Mouse (Mus musculus) ES-E14 (cell line): ENCODE measurements around the gene Arhgef25. TPM values are rescaled to one million over a fixed set of nuclear protein-coding genes. Genes with fewer than 3 reads are reported as not detected.

Source experiments
- DNase-seq: peaks from one replicate; pipeline ENCODE4 v3.0.0-alpha.2; 2013; ENCODE audit warnings: low read depth, low spot score
- H3K27ac ChIP-seq: 2 replicates; pipeline ENCODE4 v1.5.1; 2012; ENCODE audit warnings: low read depth, mild to moderate bottlenecking, low read length, moderate library complexity, mixed read lengths; ENCODE audit not compliant: poor library complexity, insufficient read depth, severe bottlenecking
- H3K36me3 ChIP-seq: 2 replicates; pipeline ENCODE4 v1.6.1; 2012; ENCODE audit warnings: mild to moderate bottlenecking, low read length, moderate library complexity, mixed read lengths; ENCODE audit not compliant: control insufficient read depth, poor library complexity, insufficient read depth, severe bottlenecking
- H3K4me1 ChIP-seq, 2 experiments: fragments of 150-350 bp in 1 of 2; sonication (generic) in 1 of 2; 2 replicates each; pipeline ENCODE4 v1.6.1; 2012; ENCODE audit warnings: low read length in 2 of 2, mild to moderate bottlenecking in 1 of 2, mixed read lengths in 1 of 2; ENCODE audit not compliant: control insufficient read depth in 2 of 2, insufficient read depth in 2 of 2, poor library complexity in 1 of 2
- H3K4me3 ChIP-seq, 2 experiments: fragments of 150-350 bp in 1 of 2; sonication (generic) in 1 of 2; 2 replicates each; pipeline ENCODE4 v1.5.1; 2012; ENCODE audit warnings: low read length in 2 of 2, low read depth in 1 of 2, mild to moderate bottlenecking in 1 of 2, mixed read lengths in 1 of 2; ENCODE audit not compliant: insufficient read depth in 1 of 2, poor library complexity in 1 of 2, severe bottlenecking in 1 of 2
- H3K9ac ChIP-seq: 2 replicates; pipeline ENCODE4 v1.6.1; 2012; ENCODE audit warnings: low read depth, mild to moderate bottlenecking, low read length, mixed read lengths; ENCODE audit not compliant: poor library complexity, insufficient read depth, severe bottlenecking
- H3K9me3 ChIP-seq: fragments of 150-350 bp; sonication (generic); 2 replicates; pipeline ENCODE4 v1.6.1; 2012; ENCODE audit warnings: low read depth, mild to moderate bottlenecking, low read length; ENCODE audit not compliant: control insufficient read depth, insufficient read depth
- CHD2 ChIP-seq: IDR thresholded peaks from 2 replicates; pipeline ENCODE4 v1.6.1; 2014; ENCODE audit warnings: mild to moderate bottlenecking, low read depth, low read length, inconsistent platforms
- HCFC1 ChIP-seq: IDR thresholded peaks from 2 replicates; pipeline ENCODE4 v1.6.1; 2012; ENCODE audit warnings: low read length, inconsistent platforms, borderline replicate concordance; ENCODE audit not compliant: insufficient read depth
- MAFK ChIP-seq: IDR thresholded peaks from 2 replicates; pipeline ENCODE4 v1.6.1; 2014; ENCODE audit warnings: mild to moderate bottlenecking, low read depth, low read length, inconsistent platforms; ENCODE audit not compliant: insufficient read depth
- ZC3H11A ChIP-seq: IDR thresholded peaks from 2 replicates; pipeline ENCODE4 v1.6.1; 2012; ENCODE audit warnings: low read depth, mild to moderate bottlenecking, inconsistent platforms, low read length, borderline replicate concordance
- ZNF384 ChIP-seq: IDR thresholded peaks from 2 replicates; pipeline ENCODE4 v1.6.1; 2012; ENCODE audit warnings: low read depth, low read length, inconsistent platforms
- in situ Hi-C, 2 experiments: fragments of 600-800 bp; cut with MboI; formaldehyde crosslinking; loops; one replicate each; pipeline ENCODE4 v1.15.1; 2025; ENCODE audit warnings: low sequenced_read_pairs in 2 of 2, inconsistent platforms in 1 of 2; ENCODE audit not compliant: unreplicated experiment in 2 of 2
- total RNA-seq: library from RNA; depleted of rRNA; stranded (reverse); fragments of 300-350 nt; gene quantifications from 2 replicates; pipeline ENCODE4 v1.2.3, GENCODE M21; 2012

Gene Arhgef25
- total RNA-seq, 1 experiment, result 39.2 TPM

DNA sequence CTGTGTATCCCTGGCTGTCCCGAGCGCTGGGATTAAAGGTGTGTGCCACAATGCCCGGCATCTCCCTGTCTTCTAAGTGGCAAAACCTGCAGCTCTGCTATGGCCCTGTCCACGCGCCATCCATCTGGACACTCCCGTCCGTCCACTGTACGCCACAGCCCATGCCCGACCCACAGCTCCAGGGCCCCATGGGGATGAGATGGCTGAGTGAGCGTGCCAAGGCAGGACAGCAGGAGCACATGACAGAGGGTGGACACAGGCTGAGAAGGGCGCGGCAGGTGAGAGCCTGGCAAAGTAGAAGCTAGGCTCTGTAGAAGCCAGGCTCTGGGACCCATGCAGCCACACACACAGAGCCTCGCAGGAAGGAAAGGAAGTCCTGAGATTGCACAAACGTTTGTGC lies 41.9 kb upstream of the Arhgef25 start:
- TF ChIP-seq CHD2 (no peak), MAFK (no peak), ZC3H11A (no peak), HCFC1 (no peak)
- no peak overlapping the region for H3K9ac ChIP-seq
- H3K9me3 ChIP-seq, result no peaks in the 10 kb centered on the region
- H3K4me1 ChIP-seq, result peaks cover 2 to 12% of the 10 kb centered on the region in 2 experiments; a peak in 2 of 4 replicates
- DNase-seq, result no peak
- no peak overlapping the region for H3K27ac ChIP-seq
- in situ Hi-C loops, result no loop called here
- peaks cover 6% of the 10 kb centered on the region; the same call in 1 of the 2 replicates for H3K36me3 ChIP-seq
- H3K4me3 ChIP-seq, result no peak overlapping the region

DNA sequence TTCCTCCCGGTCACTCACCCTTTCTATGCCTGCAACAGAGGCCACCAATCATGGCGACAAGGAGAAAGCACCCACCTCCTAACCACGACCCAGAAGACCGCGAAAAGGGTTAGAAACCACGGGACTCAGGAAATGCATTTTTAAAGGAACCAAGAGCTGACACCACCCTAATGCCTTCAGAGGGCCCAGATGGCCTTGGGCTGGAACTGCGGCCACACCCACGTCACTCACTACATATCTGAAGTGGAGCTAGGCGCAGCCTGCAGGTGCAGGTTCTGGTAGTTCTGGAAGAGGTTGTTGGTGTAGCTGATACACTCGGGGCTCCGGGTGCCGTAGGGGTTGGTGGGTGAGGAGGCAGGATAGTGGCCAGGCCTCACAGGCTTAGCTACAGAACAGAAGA lies 40.8 kb upstream of the Arhgef25 start:
- no peak for DNase-seq
- in situ Hi-C loops, result no loop called here
- H3K27ac ChIP-seq, result no peak overlapping the region
- H3K4me1 ChIP-seq, result peaks cover 2 to 15% of the 10 kb centered on the region in 2 experiments; a peak in 2 of 4 replicates
- no peak overlapping the region for H3K4me3 ChIP-seq
- TF ChIP-seq HCFC1 (no peak), ZNF384 (no peak), MAFK (no peak), ZC3H11A (no peak), CHD2 (no peak)
- peaks cover 3% of the 10 kb centered on the region; the same call in 1 of the 2 replicates for H3K36me3 ChIP-seq
- H3K9ac ChIP-seq, result 0 out of 2 replicates have a peak overlapping the region, but pooled peaks have one; percentile 8
- no peaks in the 10 kb centered on the region for H3K9me3 ChIP-seq

DNA sequence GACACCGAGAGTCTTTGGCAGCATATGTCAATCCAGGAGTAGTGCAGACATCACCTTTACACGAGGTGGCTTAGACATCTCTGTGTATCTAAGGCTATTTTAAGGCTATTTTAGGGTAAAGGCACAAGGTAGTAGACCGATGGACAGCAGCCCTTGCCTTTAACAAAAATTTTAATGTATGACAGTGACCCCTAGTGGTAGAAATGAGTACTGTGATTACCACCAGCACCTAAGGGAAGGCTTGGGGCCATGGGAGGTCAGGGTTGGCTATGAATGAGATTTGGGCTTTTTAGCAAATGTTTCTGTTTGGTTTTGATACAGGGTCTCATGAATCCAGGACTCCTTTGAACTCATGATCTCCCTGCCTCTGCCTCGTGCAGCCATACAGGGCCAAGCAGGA lies 39.0 kb upstream of the Arhgef25 start:
- Histone ChIP-seq H3K4me3 (no peak overlapping the region), H3K9ac (no peak overlapping the region), H3K27ac (no peak overlapping the region), H3K36me3 (peaks cover 3% of the 10 kb centered on the region; the same call in 1 of the 2 replicates), H3K9me3 (no peaks in the 10 kb centered on the region), H3K4me1 (peaks cover 7 to 20% of the 10 kb centered on the region in 2 experiments; a peak in 3 of 4 replicates)
- peak; percentile 71 for DNase-seq
- TF ChIP-seq ZNF384, result no peak
- TF ChIP-seq CHD2, result no peak
- TF ChIP-seq MAFK, result no peak
- no peak for TF ChIP-seq ZC3H11A
- TF ChIP-seq HCFC1, result no peak
- in situ Hi-C loops, result no loop called here

DNA sequence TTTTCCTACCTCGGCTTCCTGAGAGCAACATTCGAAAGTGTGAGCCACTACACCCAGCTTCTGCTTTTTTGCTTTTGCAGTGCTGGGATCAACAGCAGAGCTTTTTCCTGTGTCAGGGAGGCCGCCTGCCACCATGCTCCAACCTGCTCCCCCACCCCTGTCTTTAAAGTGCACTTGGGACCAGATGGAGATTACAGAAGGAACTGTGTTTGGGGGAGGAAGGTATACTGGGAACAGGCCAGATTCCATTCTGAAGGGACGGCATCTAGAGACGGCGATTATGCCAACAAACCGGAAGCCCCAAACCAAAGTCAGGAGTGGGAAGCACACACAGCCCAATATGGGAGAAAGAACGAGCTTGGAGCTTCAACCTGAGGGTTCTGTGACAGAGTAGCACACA lies 37.3 kb upstream of the Arhgef25 start:
- Histone ChIP-seq H3K9me3 (no peaks in the 10 kb centered on the region), H3K4me1 (peaks cover 12 to 22% of the 10 kb centered on the region in 2 experiments; a peak in 3 of 4 replicates), H3K36me3 (peaks cover 3% of the 10 kb centered on the region; the same call in 1 of the 2 replicates), H3K27ac (no peak overlapping the region), H3K9ac (no peak overlapping the region), H3K4me3 (no peak overlapping the region)
- no peak for TF ChIP-seq MAFK
- TF ChIP-seq CHD2, result no peak
- TF ChIP-seq ZC3H11A, result no peak
- TF ChIP-seq ZNF384, result no peak
- TF ChIP-seq HCFC1, result no peak
- DNase-seq, result no peak
- in situ Hi-C loops, result no loop called here

DNA sequence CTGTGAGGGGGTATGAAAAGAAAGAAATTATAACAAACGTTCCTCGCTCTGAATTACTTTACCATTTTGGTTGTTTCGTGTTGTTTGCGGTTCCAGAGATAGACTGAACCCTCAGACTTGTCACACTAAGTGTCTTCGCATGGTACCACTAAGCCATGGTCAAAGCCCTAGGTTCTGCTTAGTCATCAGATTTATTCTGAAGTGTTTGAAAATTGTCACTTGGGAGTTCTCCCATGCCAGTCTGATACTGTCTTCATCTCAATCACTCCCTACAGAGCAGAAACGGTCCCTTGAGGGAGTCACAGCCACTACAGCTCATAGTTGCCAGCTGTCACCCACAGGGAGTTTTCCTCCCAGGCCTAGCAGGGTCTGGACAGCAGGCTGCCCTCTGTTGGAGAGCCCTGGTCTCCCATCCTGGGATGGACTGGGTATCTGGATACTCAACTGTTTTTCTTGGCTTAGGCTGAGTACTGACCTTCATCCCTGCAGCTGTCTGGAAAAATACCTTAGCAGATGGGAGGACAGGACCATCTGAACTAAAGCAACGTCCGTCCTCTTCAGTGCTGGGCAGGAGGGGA lies 36.5 kb upstream of the Arhgef25 start:
- Histone ChIP-seq H3K4me3 (no peak overlapping the region), H3K36me3 (peaks cover 3% of the 10 kb centered on the region; the same call in 1 of the 2 replicates), H3K4me1 (peaks cover 12 to 21% of the 10 kb centered on the region in 2 experiments; a peak in 3 of 4 replicates), H3K27ac (no peak overlapping the region), H3K9ac (no peak overlapping the region), H3K9me3 (no peaks in the 10 kb centered on the region)
- in situ Hi-C loops, result no loop called here
- no peak for DNase-seq
- no peak for TF ChIP-seq HCFC1
- peak; percentile 73 for TF ChIP-seq MAFK
- no peak for TF ChIP-seq CHD2
- no peak for TF ChIP-seq ZC3H11A
- no peak for TF ChIP-seq ZNF384
